Mouse (Mus musculus) heart, embryonic 13.5 days (tissue): ENCODE data around the gene Ints13. TPM values are rescaled to one million over a fixed set of nuclear protein-coding genes. Genes with fewer than 3 reads are reported as not detected.
"Not testable (repeated sequence)": the region's sequence is repeated elsewhere in the genome, so short reads cannot be mapped to it uniquely, and the experiment has no call there.

Experiments used
- ATAC-seq: fragments of 200-750 bp; cut with Nextera tagmentation; 2 replicates; pipeline ENCODE4 v1.8.0; 2017; ENCODE audit warnings: moderate TSS enrichment; ENCODE audit not compliant: insufficient number of reproducible peaks, low FRiP score, low TSS enrichment; ENCODE audit errors: extremely low read depth
- H3K27ac ChIP-seq: fragments of 300-500 bp; sonication (generic); replicated peaks from 2 replicates; pipeline ENCODE4 v1.5.1; 2015; ENCODE audit warnings: moderate library complexity, mild to moderate bottlenecking, inconsistent platforms
- H3K27me3 ChIP-seq: fragments of 300-500 bp; sonication (generic); replicated peaks from 2 replicates; pipeline ENCODE4 v1.6.1; 2015; ENCODE audit warnings: mild to moderate bottlenecking, inconsistent platforms
- H3K36me3 ChIP-seq: fragments of 300-500 bp; sonication (generic); 2 replicates; pipeline ENCODE4 v1.6.1; 2015; ENCODE audit warnings: mild to moderate bottlenecking, inconsistent platforms
- H3K4me1 ChIP-seq: fragments of 300-500 bp; sonication (generic); 2 replicates; pipeline ENCODE4 v1.6.1; 2015; ENCODE audit warnings: inconsistent platforms
- H3K4me2 ChIP-seq: fragments of 300-500 bp; sonication (generic); 2 replicates; pipeline ENCODE4 v1.6.1; 2015; ENCODE audit warnings: inconsistent platforms, mild to moderate bottlenecking, moderate library complexity
- H3K4me3 ChIP-seq: fragments of 300-500 bp; sonication (generic); 2 replicates; pipeline ENCODE4 v1.5.1; 2015; ENCODE audit warnings: moderate library complexity, mild to moderate bottlenecking, inconsistent platforms
- H3K9ac ChIP-seq: fragments of 300-500 bp; sonication (generic); 2 replicates; pipeline ENCODE4 v1.6.1; 2015; ENCODE audit warnings: inconsistent platforms, mild to moderate bottlenecking, moderate library complexity
- H3K9me3 ChIP-seq: fragments of 300-500 bp; sonication (generic); 2 replicates; pipeline ENCODE4 v1.6.1; 2016; ENCODE audit warnings: inconsistent platforms
- WGBS: fragments of 180-500 bp; shearing (Covaris S2); methylation state at CpG from one replicate; pipeline ENCODE4 v1.1.7; 2015; ENCODE audit warnings: mixed read lengths; 5-methylcytosine and 5-hydroxymethylcytosine counted together
- polyA plus RNA-seq: library from polyadenylated mRNA; unstranded; fragments of >200 nt; fragmentation: Nextera tagmentation; extraction: Ambion mirVana; gene quantifications from 2 replicates; pipeline ENCODE4 v1.2.1, GENCODE M21; 2015

Gene Ints13
- polyA plus RNA-seq, 1 experiment from 2014 or later: 43.4 TPM

GRCm38 (mm10) chr6:146580381-146580926, 2.8 kb upstream of the Ints13 start:
- ATAC-seq: no peak
- no peak overlapping the region for H3K4me3 ChIP-seq
- no peak overlapping the region for H3K4me2 ChIP-seq
- 0 out of 2 replicates have a peak overlapping the region, but pooled peaks have one; percentile 54 for H3K9ac ChIP-seq
- H3K27me3 ChIP-seq: no peaks in the 10 kb centered on the region
- no peaks in the 10 kb centered on the region for H3K9me3 ChIP-seq
- no peak overlapping the region for H3K27ac ChIP-seq
- 45% methylated on average over 2 of the region's 2 CpGs for WGBS
- H3K4me1 ChIP-seq: peaks cover 47% of the 10 kb centered on the region
- H3K36me3 ChIP-seq: peaks cover 10% of the 10 kb centered on the region

- no peak for ATAC-seq
- Histone ChIP-seq H3K9me3 (no peaks in the 10 kb centered on the region), H3K9ac (peak overlapping the region; percentile 98), H3K27me3 (no peaks in the 10 kb centered on the region), H3K27ac (peak overlapping the region; percentile 97), H3K36me3 (peaks cover 21% of the 10 kb centered on the region), H3K4me1 (peaks cover 53% of the 10 kb centered on the region), H3K4me3 (peak overlapping the region; percentile 91), H3K4me2 (peak overlapping the region; percentile 86)
- 6% methylated on average over 7 of the region's 7 CpGs for WGBS
Measured at GRCm38 (mm10) chr6:146578586-146578985, 951 bp upstream of the Ints13 start.

GRCm38 (mm10) chr6:146578111-146578531, 486 bp upstream of the Ints13 start:
- ATAC-seq: peak; percentile 44

GRCm38 (mm10) chr6:146576903-146577302, 732 bp downstream of the Ints13 start, which contains the start of gene Fgfr1op2:
Fgfr1op2 (plus strand) TSS chr6:146577203.
- Histone ChIP-seq H3K4me1 (peaks cover 40% of the 10 kb centered on the region), H3K9me3 (no peaks in the 10 kb centered on the region), H3K27ac (peak within 1 kb of the TSS; percentile 97), H3K4me2 (peak within 1 kb of the TSS; percentile 86), H3K27me3 (no peaks in the 10 kb centered on the region), H3K4me3 (peak within 1 kb of the TSS; percentile 91), H3K9ac (peak within 1 kb of the TSS; percentile 98), H3K36me3 (peaks cover 17% of the 10 kb centered on the region)
- WGBS: under 1% methylated on average over 13 of the region's 13 CpGs
- ATAC-seq: no peak; the same call in 1 of the 2 replicates

More at GRCm38 (mm10) chr6:146578111-146578531, 486 bp upstream of the Ints13 start:
- Histone ChIP-seq H3K27ac (peak overlapping the region; percentile 97), H3K9ac (peak overlapping the region; percentile 98), H3K4me2 (peak overlapping the region; percentile 86), H3K27me3 (no peaks in the 10 kb centered on the region), H3K9me3 (no peaks in the 10 kb centered on the region), H3K36me3 (peaks cover 21% of the 10 kb centered on the region), H3K4me3 (peak overlapping the region; percentile 91), H3K4me1 (peaks cover 50% of the 10 kb centered on the region)
- 0% methylated on average over 22 of the region's 22 CpGs for WGBS

- H3K9me3 ChIP-seq: no peaks in the 10 kb centered on the region
- H3K4me1 ChIP-seq: peaks cover 22% of the 10 kb centered on the region
- H3K4me3 ChIP-seq: no peak overlapping the region
- H3K27me3 ChIP-seq: no peaks in the 10 kb centered on the region
- no peak overlapping the region for H3K4me2 ChIP-seq
- H3K9ac ChIP-seq: no peak overlapping the region
- ATAC-seq: no peak
- H3K36me3 ChIP-seq: peaks cover 44% of the 10 kb centered on the region
- no peak overlapping the region for H3K27ac ChIP-seq
Measured at GRCm38 (mm10) chr6:146572073-146572472, 5.6 kb downstream of the Ints13 start.

- peaks cover 79% of the 10 kb centered on the region for H3K36me3 ChIP-seq
- H3K9me3 ChIP-seq, ATAC-seq, H3K27ac ChIP-seq, H3K4me1 ChIP-seq, H3K4me2 ChIP-seq, H3K9ac ChIP-seq, H3K4me3 ChIP-seq, H3K27me3 ChIP-seq: not testable (repeated sequence)
- WGBS: 76% methylated on average over 1 of the region's 1 CpGs
Measured at GRCm38 (mm10) chr6:146562461-146562860, 15.2 kb downstream of the Ints13 start.

- H3K9me3 ChIP-seq: peaks cover 6% of the 10 kb centered on the region; the same call in 1 of the 2 replicates
- H3K4me1 ChIP-seq: no peaks in the 10 kb centered on the region
- H3K36me3 ChIP-seq: peaks cover 94% of the 10 kb centered on the region
Measured at GRCm38 (mm10) chr6:146551326-146551725, 26.3 kb downstream of the Ints13 start.

GRCm38 (mm10) chr6:146550421-146550820, 27.2 kb downstream of the Ints13 start:
- no peak overlapping the region for H3K4me3 ChIP-seq
- peaks cover 90% of the 10 kb centered on the region for H3K36me3 ChIP-seq
- no peak overlapping the region for H3K9ac ChIP-seq
- H3K27me3 ChIP-seq: no peaks in the 10 kb centered on the region
- no peaks in the 10 kb centered on the region for H3K9me3 ChIP-seq
- no peak overlapping the region for H3K27ac ChIP-seq
- no peak overlapping the region for H3K4me2 ChIP-seq
- no peak for ATAC-seq
- H3K4me1 ChIP-seq: 0 out of 2 replicates have a peak, but pooled peaks cover 5% of the 10 kb centered on the region
- WGBS: 81% methylated on average over 2 of the region's 2 CpGs

More at GRCm38 (mm10) chr6:146551326-146551725, 26.3 kb downstream of the Ints13 start:
- ATAC-seq: no peak
- H3K4me3 ChIP-seq: no peak overlapping the region
- no peak overlapping the region for H3K9ac ChIP-seq
- peak overlapping the region; percentile 28; the same call in 1 of the 2 replicates for H3K27ac ChIP-seq
- no peaks in the 10 kb centered on the region for H3K27me3 ChIP-seq
- no peak overlapping the region for H3K4me2 ChIP-seq

- Histone ChIP-seq H3K4me2 (0 out of 2 replicates have a peak overlapping the region, but pooled peaks have one; percentile 17), H3K9me3 (no peaks in the 10 kb centered on the region), H3K27me3 (no peaks in the 10 kb centered on the region), H3K4me3 (no peak overlapping the region), H3K9ac (0 out of 2 replicates have a peak overlapping the region, but pooled peaks have one; percentile 41), H3K36me3 (peaks cover 43% of the 10 kb centered on the region), H3K4me1 (peaks cover 22% of the 10 kb centered on the region), H3K27ac (peak overlapping the region; percentile 90)
- 44% methylated on average over 5 of the region's 5 CpGs for WGBS
- peak; percentile 54; the same call in 1 of the 2 replicates for ATAC-seq
Measured at GRCm38 (mm10) chr6:146545289-146545865, 32.3 kb downstream of the Ints13 start.

- H3K27ac ChIP-seq: peak overlapping the region; percentile 90
- no peaks in the 10 kb centered on the region for H3K27me3 ChIP-seq
- peaks cover 22% of the 10 kb centered on the region for H3K4me1 ChIP-seq
- 82% methylated on average over 1 of the region's 1 CpGs for WGBS
- H3K9me3 ChIP-seq: no peaks in the 10 kb centered on the region
- no peak overlapping the region for H3K4me3 ChIP-seq
- no peak for ATAC-seq
- no peak overlapping the region for H3K4me2 ChIP-seq
- H3K36me3 ChIP-seq: peaks cover 36% of the 10 kb centered on the region
- no peak overlapping the region for H3K9ac ChIP-seq
Measured at GRCm38 (mm10) chr6:146544622-146545021, 33.0 kb downstream of the Ints13 start.

- no peaks in the 10 kb centered on the region for H3K27me3 ChIP-seq
- peaks cover 40% of the 10 kb centered on the region for H3K4me1 ChIP-seq
- no peaks in the 10 kb centered on the region for H3K36me3 ChIP-seq
- no peak overlapping the region for H3K9ac ChIP-seq
- H3K27ac ChIP-seq: no peak overlapping the region
- no peak overlapping the region for H3K4me3 ChIP-seq
- no peak for ATAC-seq
- WGBS: 81% methylated on average over 3 of the region's 3 CpGs
- H3K4me2 ChIP-seq: no peak overlapping the region
- H3K9me3 ChIP-seq: no peaks in the 10 kb centered on the region
Measured at GRCm38 (mm10) chr6:146540386-146540785, 37.2 kb downstream of the Ints13 start.
